Mouse (Mus musculus) cerebellum, adult 2 months (tissue): Measurements from ENCODE around the gene Slc25a13.

Experiments
- CTCF ChIP-seq: fragments of 200-500 bp; IDR thresholded peaks from 2 replicates; pipeline ENCODE4 v1.5.1; 2011; ENCODE audit warnings: low read depth, mild to moderate bottlenecking, control low read depth, low read length, moderate library complexity, borderline replicate concordance; ENCODE audit not compliant: insufficient read depth
- POLR2A ChIP-seq: fragments of 200-500 bp; IDR thresholded peaks from 2 replicates; pipeline ENCODE4 v1.6.1; 2011; ENCODE audit warnings: low read length, control low read depth, borderline replicate concordance; ENCODE audit not compliant: insufficient read depth

DNA sequence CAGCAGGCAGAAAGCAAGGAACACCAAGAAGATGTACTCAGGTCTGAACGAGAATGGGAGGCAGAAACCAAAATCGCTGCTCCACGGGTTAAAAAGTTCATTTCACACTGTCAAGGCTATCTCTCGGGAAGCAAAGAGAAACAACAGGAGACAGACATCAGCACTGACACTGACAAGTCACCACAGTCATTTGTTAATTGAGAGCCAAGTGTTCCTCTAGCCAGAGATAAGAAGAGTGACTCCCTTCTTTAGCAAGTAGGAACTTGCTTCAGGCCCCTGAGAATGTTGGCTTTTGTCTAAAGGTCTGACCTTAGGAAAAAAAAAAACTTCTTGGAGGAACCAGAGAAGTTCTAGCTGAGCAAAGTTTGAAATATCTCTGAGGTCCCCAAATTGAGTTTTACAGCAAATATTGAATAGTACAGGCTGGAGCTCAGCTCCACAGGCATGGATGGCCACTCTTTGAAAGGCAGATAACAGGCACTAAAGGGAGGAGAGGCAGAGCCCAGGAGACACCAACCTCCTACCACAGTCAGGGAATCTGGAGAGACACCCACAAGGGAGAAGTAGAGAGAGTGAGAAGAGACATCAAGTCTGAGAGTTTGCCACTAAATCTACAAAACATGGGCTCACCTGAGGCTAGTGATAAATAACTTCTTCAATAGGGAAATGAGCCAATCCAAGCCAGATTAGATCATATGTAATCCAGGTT is 8.5 kb downstream of the Slc25a13 start:
- TF ChIP-seq CTCF, result no peak
- no peak for TF ChIP-seq POLR2A
